Mouse (Mus musculus) ovary, adult 18-20 months (tissue): Measurements from ENCODE around the gene Rdh7.
"Not testable (repeated sequence)": the region's sequence is repeated elsewhere in the genome, so short reads cannot be mapped to it uniquely, and the experiment has no call there.

Experiments
- DNase-seq: peaks from one replicate; pipeline ENCODE4 v3.0.0; 2022; ENCODE audit warnings: low spot score, mixed read lengths

Rdh7 gene

DNA sequence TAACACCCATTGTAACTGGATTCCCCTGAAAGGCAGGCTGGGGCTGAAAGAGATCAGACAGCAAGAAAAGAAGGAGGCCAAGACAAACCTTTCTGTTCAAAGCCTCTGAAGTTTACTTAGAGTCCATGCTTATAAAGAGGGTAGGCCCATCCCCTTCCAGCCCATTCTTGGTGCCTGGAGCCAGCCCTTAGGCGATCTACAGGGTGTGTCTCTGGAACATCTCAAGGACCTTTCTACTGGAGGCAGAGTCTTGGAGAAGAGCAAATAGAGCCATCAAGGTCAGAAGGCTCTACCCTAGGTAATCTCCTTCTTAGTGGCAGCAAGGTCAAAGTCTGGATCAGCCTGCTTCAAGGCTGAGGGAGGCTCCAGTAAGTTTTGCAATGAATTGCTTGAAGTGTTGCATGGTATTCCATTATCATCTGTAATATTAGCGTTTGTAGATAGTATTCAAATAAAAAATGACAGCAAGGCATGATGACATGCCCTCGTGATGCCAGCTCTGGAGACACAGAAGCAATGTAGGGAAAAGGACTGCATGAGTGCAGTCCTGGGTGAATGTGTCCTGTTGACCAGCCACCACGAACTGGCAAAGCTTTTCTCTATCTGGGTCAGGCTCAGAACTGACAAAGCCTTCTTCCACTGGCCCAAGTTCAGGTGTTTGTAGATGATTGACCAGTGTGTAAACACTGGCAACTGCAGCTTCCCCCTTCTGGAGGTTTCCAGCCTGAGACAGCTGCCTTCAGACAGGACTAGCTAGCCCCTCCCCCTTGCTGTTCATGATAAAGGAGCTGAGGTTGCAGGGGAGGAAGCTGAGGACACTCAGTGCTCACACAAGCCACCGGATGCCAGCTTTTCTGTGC lies 4.8 kb upstream of the Rdh7 start:
- not testable (repeated sequence) for DNase-seq

DNA sequence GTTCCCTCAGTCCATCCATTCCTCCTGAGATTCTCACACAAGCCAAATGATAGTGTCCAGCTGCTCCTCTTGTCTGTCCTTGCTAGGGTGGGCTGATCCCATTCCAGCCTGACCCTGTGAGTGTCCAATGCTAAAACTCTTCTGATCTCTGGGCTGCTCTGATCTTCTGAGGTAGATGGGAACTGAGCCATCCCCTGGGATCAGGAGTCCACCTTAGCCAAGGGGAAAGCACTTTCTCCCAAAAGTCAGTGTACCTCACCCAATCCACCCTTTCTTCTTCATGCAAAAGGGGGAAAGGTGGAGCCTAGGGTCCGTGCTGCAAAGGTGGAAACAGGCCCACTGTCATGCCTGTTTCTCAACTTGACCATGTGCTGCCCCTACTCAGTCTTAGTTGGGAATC lies 2.9 kb upstream of the Rdh7 start:
- no peak for DNase-seq

- DNase-seq: no peak
Measured at GRCm38 (mm10) chr10:127886971-127887370, 1.6 kb downstream of the Rdh7 start.

GRCm38 (mm10) chr10:127886551-127886950 lies 2.1 kb downstream of the Rdh7 start:
- no peak for DNase-seq

- no peak for DNase-seq
Measured at GRCm38 (mm10) chr10:127881041-127881440, 7.6 kb downstream of the Rdh7 start.

- peak; percentile 59 for DNase-seq
Measured at GRCm38 (mm10) chr10:127879155-127879688, 9.4 kb downstream of the Rdh7 start.

GRCm38 (mm10) chr10:127878262-127879057 lies 10.2 kb downstream of the Rdh7 start:
- DNase-seq: no peak

DNA sequence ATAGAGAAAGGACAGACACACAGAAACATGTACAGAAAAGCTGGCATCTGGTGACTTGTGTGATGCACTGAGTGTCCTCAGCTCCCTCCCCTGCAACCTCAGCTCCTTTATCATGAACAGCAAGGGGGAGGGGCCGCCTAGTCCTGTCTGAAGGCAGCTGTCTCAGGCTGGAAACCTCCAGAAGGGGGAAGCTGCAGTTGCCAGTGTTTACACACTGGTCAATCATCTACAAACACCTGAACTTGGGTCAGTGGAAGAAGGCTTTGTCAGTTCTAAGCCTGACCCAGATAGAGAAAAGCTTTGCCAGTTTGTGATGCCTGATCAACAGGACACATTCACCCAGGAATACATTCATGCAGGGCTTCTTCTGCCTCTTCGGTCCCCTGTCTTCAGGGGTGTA lies 10.9 kb downstream of the Rdh7 start:
- DNase-seq: no peak

DNA sequence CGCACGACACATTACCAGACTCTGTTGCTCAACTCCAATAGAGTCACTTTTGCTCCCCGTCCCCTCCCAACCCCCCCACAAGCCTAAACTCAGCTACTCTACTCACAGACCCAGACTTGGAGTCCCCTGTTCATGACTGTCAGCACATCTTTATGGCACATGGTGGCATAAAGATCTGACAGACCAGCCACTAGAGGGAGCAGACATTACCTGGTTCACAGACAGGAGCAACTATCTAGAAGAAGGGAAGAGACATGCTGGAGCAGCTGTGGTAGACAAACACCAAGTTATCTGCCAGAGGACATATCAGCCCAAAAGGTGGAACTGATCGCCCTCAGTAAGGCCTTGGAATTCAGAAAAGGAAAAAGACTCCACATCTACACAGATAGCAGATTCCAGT lies 16.1 kb downstream of the Rdh7 start:
- DNase-seq: no peak

DNA sequence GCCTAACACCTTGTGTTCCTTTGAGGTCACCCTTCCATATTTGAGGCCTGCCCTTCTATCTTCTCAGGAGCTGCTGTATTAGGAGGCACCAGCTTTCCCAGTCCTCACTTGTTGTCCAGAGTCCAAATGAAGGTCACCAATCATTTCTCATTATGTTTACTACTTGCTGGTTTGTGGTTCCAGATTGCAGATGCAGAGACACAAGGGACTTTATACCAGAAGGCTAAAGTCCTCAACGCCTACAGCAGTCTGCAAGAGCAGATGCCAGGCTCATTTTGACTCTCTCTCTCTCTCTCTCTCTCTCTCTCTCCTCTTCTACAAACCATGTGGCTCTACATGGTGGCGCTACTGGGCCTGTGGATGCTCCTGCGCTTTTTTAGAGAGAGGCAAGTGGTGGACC lies 22.4 kb downstream of the Rdh7 start, which contains the start of gene Rdh16f2:
Gene Rdh16f2 (plus strand): TSS at position 243 of the 400 bp plus-strand sequence.
- no peak for DNase-seq

DNA sequence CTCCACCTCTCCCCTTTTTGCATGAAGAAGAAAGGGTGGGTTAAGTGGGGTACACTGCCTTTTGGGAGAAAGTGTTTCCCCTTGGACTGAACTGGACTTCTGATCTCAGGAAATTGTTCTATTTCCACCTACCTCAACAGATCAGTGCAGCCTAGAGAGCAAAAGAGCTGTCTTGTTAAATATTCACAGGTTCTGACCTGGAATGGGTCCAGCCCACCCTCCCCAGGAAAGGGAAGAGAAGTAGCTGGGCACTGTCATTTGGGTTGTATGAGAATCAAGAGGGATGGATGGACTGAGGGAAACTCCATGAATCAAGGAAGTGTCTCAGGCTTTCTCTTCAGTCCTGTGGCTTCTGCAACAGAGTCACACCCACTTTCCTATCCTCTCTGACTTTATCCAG lies 23.7 kb downstream of the Rdh7 start:
- no peak for DNase-seq

DNA sequence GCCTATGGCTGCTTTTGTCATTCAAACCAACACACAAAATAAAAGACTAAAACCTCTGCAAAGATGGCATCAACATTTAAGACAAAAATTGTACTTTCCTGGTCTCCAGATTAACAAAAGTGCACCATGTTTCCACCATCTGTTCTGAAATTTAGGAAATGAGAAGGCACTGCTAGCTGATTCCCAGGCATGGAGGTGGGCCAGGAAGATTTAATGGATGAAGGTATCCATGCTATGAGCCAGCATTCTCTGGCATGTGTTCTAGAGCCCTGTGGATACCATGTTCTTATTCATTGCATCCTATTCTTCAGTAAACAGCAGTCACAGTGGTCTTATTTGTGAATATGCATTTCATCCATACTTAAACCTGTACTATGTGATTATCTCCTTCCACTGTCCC lies 32.2 kb downstream of the Rdh7 start:
- no peak for DNase-seq

- DNase-seq: no peak
Measured at GRCm38 (mm10) chr10:127849628-127850027, 39.0 kb downstream of the Rdh7 start, which contains the start of gene Rdh19. Gene Rdh19, plus strand, starts transcription at chr10:127849928.

DNA sequence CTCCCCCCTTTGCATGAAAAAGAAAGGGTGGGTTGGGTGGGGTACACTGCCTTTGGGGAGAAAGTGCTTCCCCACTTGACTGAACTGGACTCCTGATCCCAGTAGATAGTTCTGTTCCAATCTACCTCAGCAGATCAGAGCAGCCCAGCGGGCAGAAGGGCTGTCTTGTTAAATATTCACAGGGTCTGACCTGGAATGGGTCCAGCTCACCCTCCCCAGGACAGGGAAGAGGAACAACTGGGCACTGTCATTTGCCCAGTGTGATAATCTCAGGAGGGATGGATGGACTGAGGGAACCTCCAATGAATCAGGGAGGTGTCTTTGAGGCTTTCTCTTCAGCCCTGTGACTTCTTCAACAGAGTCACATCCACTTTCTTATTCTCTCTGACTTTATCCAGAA lies 40.5 kb downstream of the Rdh7 start:
- DNase-seq: no peak

- DNase-seq: not testable (repeated sequence)
Measured at GRCm38 (mm10) chr10:127845945-127846344, 42.7 kb downstream of the Rdh7 start.

DNA sequence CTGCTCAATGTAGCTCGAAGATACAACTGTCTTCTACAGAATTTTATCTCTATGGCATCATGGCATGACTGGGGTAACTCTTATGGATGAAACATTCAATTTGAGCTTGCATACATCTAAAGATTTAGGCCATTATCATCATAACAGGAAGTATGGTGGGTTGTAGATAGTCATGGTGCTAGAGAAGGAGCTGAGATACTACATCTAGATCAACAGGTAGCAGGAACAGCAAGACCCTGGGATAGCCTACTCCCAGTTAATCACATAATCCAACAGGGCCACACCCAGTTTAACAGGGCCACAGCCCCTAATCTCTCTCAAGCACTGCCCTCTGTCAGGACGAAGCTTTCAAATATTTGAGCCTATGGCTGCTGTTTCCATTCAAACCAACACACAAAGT lies 47.8 kb downstream of the Rdh7 start:
- no peak for DNase-seq

GRCm38 (mm10) chr10:127838539-127838938 lies 50.1 kb downstream of the Rdh7 start:
- DNase-seq: no peak

- DNase-seq: not testable (repeated sequence)
Measured at GRCm38 (mm10) chr10:127837793-127838192, 50.8 kb downstream of the Rdh7 start.

DNA sequence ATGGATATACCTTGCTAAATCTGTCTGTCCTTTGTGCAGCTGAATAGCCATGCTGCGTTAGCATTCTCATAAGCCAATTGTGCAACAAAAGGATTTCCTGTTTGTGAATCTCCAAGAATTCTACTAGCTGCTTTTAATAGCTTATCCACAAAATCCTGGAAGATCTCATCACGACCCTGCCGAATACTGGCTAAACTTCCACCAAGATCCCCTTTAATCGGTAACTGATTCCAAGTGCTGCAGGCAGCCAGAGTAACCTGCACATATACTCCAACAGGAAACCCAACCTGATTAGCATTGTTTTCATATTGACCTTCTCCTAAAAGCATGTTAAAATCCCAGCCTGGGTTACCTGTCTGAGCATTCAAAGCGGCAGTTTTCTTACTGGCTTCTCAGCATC lies 53.3 kb downstream of the Rdh7 start:
- no peak for DNase-seq

GRCm38 (mm10) chr10:127834186-127834585 lies 54.4 kb downstream of the Rdh7 start:
- not testable (repeated sequence) for DNase-seq
